Mouse (Mus musculus) layer of hippocampus, adult 18-20 months (tissue): ENCODE measurements around the gene Bcl2a1d. TPM values are rescaled to one million over a fixed set of nuclear protein-coding genes. Genes with fewer than 3 reads are reported as not detected.
"Not testable (repeated sequence)": the region's sequence is repeated elsewhere in the genome, so short reads cannot be mapped to it uniquely, and the experiment has no call there.

Experiments
- DNase-seq, 2 experiments: peaks; one replicate each; pipeline ENCODE4 v3.0.0; 2022; ENCODE audit warnings: low spot score in 2 of 2
- long read RNA-seq: library from polyadenylated mRNA; stranded (forward); transcript quantifications from one replicate; pipeline ENCODE4 v2.0.0, GENCODE M21; 2021
- total RNA-seq, 2 experiments: library from RNA; stranded (reverse); gene quantifications; 2 replicates each; pipeline ENCODE4 v1.2.3; 2021

The Bcl2a1d gene
- total RNA-seq, result not detected
- long read RNA-seq, result 0 reads

- DNase-seq, result not testable (repeated sequence)
Measured at GRCm38 (mm10) chr9:88731728-88732127, at the start of gene Bcl2a1d. Gene Bcl2a1d, minus strand, starts transcription at chr9:88731914.

DNA sequence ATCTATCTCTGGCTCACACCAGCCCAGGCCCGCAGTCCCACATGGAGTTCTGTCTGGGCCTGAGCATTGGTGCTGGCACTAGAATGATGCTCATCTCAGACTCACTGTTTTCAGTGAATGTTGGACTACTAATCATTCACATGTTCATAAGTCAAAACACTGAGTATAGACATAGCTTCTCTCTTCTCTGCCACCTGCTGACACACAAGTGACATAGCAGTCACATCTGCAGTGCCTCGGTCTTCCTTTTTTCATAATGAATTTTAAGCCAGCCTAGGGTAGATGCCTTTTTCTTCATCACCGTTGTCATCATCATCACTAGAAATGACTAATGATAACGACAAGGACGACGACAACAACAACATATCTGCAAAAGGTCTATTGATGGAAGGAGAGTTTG is 38.5 kb upstream of the Bcl2a1d start:
- DNase-seq, result not testable (repeated sequence)

- not testable (repeated sequence) for DNase-seq
Measured at GRCm38 (mm10) chr9:88769470-88769869, 37.8 kb upstream of the Bcl2a1d start.

DNA sequence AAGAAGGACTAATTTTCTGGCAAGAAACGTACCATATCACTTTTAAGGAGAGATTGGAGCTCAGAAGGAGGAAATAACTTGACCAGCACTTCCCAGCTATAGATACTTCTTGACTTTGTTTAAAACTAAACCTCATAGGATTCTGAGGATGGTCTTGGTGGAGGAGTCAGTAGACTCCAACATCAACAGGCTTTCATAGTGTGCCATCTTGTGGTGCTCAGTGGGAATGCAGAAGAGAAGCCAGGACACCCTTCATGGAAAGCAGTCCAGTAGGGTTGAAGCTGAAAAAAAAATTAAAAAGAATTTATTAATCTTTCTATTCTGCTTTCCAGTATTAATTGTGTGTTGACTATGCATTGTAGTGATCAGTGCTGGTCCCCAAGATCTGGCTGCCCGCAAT is 15.0 kb upstream of the Bcl2a1d start:
- DNase-seq, result peak in 1 of 2 experiments; percentile 55

- DNase-seq, result not testable (repeated sequence)
Measured at GRCm38 (mm10) chr9:88746046-88746445, 14.3 kb upstream of the Bcl2a1d start.

- not testable (repeated sequence) for DNase-seq
Measured at GRCm38 (mm10) chr9:88735289-88735688, 3.6 kb upstream of the Bcl2a1d start.

DNA sequence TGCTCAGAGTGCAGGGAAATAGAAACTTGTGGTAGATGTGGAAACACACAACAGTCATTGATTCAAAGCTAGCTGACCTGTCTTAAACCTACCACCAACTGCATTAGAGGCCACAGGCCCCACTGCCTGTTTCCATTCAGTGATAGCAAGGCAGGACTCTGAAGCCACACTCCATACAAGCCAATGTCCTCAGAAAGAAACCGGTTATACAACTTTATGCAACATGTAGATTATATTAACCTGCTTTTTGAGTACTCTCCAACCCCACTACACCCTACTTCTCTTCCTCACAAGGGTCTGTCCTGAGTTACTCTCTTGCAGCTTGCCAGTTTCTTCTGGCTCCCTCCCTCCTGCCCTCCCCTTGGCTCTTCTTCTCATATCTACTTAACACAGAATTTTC is 1.5 kb upstream of the Bcl2a1d start:
- not testable (repeated sequence) for DNase-seq

- not testable (repeated sequence) for DNase-seq
Measured at GRCm38 (mm10) chr9:88732334-88732733, 620 bp upstream of the Bcl2a1d start.

- DNase-seq, result not testable (repeated sequence)
Measured at GRCm38 (mm10) chr9:88728311-88728710, 3.4 kb downstream of the Bcl2a1d start.

GRCm38 (mm10) chr9:88721628-88722027 is 10.1 kb downstream of the Bcl2a1d start:
- DNase-seq, result not testable (repeated sequence)

GRCm38 (mm10) chr9:88719989-88720537 is 11.7 kb downstream of the Bcl2a1d start, which contains the start of gene Mthfsl:
Gene Mthfsl, minus strand, starts transcription at chr9:88720296.
- DNase-seq, result peak; percentile 36 to 74

DNA sequence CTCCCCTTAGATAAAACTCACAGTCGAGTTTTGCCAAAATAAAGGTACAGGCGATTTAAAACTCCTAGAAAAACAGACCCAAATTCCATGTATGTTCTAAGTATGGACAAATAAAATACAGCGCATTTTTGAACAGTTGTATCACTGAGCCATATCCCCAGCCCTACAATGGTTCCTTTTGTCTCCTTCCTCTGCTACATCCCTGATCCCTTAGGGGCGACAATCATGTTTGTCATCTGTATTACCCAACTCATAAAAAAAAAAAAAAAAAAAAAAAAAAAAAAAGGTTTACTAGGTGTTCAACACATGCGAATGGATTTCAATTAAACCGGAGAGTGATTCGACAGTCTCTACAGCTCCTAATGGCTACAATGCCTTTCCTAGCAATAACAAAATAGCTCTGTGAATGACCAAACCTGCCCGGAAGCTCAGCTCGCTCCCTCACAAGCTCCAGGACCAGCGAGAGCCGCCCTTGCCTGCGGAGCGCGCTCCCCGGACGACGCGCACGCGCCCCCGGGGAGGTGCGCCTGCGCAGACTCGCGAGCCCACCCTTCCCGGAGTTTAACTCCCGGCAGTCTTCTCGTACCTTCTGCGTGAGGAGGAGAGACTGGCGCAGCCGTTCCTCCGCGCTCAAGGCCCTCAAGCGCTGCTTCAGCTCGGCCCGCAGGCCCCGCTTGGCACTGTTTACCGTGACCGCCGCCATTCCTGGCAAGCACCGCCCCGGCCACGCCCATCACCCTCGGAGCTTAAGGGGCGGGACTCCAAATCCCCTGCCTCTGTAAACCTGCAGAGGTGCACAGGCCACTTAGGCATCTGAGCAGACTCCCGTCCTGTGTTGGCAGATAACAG is 12.4 kb downstream of the Bcl2a1d start:
- DNase-seq, result peak; percentile 36 to 48

GRCm38 (mm10) chr9:88718593-88718992 is 13.1 kb downstream of the Bcl2a1d start:
- DNase-seq, result not testable (repeated sequence)

DNA sequence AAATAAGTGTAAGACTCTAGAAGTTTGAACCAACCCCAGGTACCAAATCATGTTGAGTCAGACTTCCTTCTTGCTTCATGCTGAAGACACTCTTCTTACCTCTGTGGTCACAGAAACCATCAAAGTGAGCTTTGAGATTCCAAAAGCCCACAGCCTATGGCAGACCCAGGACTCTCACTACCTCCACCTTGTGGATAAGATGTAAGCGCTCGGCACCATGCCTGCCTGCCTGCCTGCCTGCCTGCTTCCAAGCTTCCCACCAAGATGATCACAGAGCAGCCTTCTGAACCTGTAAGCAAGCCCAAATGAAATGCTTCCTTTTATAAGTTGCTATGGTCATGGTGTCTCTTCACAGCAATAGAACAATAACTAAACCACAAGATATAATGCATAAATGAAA is 13.6 kb downstream of the Bcl2a1d start:
- peak in 1 of 2 experiments; percentile 58 for DNase-seq

- DNase-seq, result not testable (repeated sequence)
Measured at GRCm38 (mm10) chr9:88714515-88714914, 17.2 kb downstream of the Bcl2a1d start.

DNA sequence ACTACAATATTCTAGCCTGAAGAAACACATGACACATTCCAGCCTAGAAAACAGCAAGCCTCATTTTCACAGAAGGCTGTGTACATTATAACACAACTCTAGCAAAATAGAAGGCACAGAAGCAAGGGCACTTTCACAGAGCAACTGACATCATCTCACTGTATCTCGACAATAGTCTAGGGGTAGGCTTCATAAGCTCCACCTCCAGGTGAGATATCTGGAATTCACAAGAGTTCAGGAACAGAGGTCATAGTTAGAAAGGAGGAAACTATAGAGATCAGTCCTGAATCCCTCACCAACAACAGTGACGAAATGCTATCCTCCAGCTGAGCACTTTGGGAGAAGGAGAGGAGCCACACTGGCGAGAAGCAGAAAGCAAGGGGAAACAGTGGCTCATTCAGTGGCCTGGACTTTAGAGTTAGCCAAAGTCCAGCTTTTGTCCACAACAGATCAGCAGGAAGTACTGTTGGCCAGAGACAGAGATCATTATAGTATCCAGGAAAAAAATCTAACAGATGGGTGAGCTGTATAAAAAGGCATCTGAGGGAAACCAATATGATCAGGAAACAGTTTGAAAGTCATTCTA is 19.5 kb downstream of the Bcl2a1d start:
- not testable (repeated sequence) for DNase-seq

DNA sequence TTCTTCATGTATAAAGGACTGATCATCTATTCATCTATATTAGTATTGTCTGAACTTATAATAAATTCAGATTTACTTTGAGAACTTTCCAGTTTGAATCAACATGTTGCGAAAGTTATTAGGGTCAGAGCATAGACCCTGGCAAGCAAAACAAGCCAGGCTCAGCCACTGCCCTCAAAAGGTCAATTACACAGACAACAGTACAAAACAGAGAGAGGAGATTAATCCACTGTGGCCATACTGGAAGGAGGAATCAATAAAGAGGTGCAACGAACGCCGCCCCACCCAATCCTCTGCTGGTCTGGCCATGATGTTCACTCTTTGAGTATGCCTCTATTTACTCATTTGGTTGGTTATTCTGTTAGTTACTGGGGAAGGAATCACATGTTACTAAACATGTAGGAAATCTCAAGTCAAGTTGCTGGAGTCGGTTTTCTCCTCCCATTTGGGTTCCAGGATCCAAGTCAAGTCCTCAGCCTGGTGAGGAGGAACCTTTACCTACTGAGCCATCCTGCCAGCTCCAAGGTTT is 20.7 kb downstream of the Bcl2a1d start:
- not testable (repeated sequence) for DNase-seq

DNA sequence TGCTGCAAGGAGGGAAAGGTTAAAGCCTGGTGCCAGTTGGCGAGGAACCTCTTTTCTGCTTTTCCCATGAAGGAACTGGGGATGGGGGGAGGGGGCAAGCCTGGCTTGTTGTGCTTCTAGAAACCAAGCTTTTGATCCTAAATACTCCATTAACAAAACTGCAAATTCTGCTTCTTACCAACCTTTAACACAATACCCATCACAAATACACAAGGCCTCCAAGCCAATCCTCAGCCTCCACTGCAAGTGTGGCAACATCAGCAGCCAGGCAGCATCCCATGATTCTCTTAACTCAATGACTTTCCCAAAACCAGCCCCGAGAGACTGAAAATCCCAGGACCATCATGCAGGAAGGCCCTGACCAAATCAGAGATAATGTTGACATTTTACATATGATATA is 21.3 kb downstream of the Bcl2a1d start:
- DNase-seq, result not testable (repeated sequence)

- DNase-seq, result not testable (repeated sequence)
Measured at GRCm38 (mm10) chr9:88709794-88710193, 21.9 kb downstream of the Bcl2a1d start.

DNA sequence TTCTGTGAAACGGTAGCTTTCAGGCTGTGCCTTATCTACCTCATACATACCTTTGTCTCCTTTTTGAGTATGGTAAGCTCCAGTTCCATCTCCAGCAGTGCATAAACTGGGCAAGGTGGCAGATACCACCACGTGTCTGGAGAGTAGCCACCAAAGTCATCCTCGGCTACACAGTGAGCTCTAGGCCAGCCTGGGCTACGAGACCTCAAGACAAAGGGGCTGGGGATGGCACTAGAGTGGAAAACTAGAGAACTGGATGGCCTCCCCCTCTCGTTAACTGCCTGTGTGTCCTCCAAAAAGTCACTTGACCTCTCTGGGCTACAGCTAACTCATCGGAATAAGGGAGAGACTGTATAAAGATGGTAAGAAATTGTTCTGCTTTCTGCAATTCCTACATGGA is 22.4 kb downstream of the Bcl2a1d start:
- DNase-seq, result no peak

DNA sequence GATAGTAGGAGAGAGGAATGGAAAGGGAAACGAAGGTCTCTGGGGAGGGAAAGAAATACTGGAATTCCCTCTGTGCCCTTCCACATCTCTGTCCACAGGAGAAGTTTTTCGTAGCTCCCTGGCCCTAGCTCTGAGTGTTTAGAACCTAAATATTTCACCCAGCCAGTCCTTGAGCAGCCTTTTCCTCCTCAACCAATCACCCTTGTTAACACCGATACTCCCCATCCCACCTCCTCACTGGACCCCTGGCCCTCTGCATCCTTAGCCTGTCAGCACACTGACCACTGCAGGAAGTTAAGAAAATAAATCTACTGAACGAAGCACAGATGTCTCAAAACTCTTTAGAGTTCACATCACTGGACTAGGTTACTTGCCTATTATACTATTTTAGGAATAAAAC is 25.0 kb downstream of the Bcl2a1d start:
- no peak for DNase-seq

DNA sequence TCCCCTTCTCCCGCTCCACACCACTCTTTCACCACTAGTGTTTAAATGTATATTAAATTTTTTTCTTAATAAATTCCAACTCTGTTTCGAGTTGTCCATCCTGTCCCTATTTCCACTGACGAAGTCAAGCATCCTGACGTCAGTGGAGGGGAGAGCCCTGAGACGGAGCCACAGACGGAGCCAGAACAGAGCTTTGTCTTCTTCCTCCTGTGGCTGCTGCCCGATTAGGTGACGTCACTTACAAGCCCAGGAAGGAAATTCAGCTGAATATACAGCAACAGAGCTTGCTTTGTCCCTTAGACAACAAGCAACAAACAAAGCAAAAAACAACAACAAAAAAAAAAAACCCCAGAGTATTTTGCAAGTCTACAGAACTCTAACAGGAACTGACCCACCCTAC is 26.6 kb downstream of the Bcl2a1d start:
- DNase-seq, result not testable (repeated sequence)
